Mouse (Mus musculus) forebrain, embryonic 14.5 days (tissue): ENCODE data around the gene Commd7. TPM values are rescaled to one million over a fixed set of nuclear protein-coding genes. Genes with fewer than 3 reads are reported as not detected.

Experiments used
- ATAC-seq: fragments of 200-750 bp; cut with Nextera tagmentation; 2 replicates; pipeline ENCODE4 v1.8.0; 2017; ENCODE audit warnings: mild to moderate bottlenecking, moderate library complexity
- DNase-seq: peaks from one replicate; pipeline ENCODE4 v3.0.0-alpha.2; 2015; ENCODE audit warnings: low spot score
- H3K27ac ChIP-seq: fragments of 300-500 bp; sonication (generic); 2 replicates; pipeline ENCODE4 v1.5.1; 2014; ENCODE audit warnings: low read depth, mild to moderate bottlenecking, control low read depth, low read length, moderate library complexity
- H3K27me3 ChIP-seq: fragments of 300-500 bp; sonication (generic); replicated peaks from 2 replicates; pipeline ENCODE4 v1.6.1; 2014; ENCODE audit warnings: low read length, control low read depth, mixed read lengths; ENCODE audit not compliant: control insufficient read depth, insufficient read depth
- H3K36me3 ChIP-seq: fragments of 300-500 bp; sonication (generic); 2 replicates; pipeline ENCODE4 v1.6.1; 2014; ENCODE audit warnings: low read length, control low read depth; ENCODE audit not compliant: control insufficient read depth, insufficient read depth
- H3K4me1 ChIP-seq: fragments of 300-500 bp; sonication (generic); 2 replicates; pipeline ENCODE4 v1.6.1; 2014; ENCODE audit warnings: antibody characterized with exemption, low read length, control low read depth; ENCODE audit not compliant: control insufficient read depth, insufficient read depth
- H3K4me2 ChIP-seq: fragments of 300-500 bp; sonication (generic); 2 replicates; pipeline ENCODE4 v1.6.1; 2014; ENCODE audit warnings: mild to moderate bottlenecking, control low read depth, low read length
- H3K4me3 ChIP-seq: fragments of 300-500 bp; sonication (generic); 2 replicates; pipeline ENCODE4 v1.5.1; 2014; ENCODE audit warnings: low read depth, low read length, control low read depth
- H3K9ac ChIP-seq: fragments of 300-500 bp; sonication (generic); 2 replicates; pipeline ENCODE4 v1.6.1; 2014; ENCODE audit warnings: mild to moderate bottlenecking, low read length, control low read depth, moderate library complexity
- H3K9me3 ChIP-seq: fragments of 300-500 bp; sonication (generic); replicated peaks from 2 replicates; pipeline ENCODE4 v1.6.1; 2016; ENCODE audit warnings: low read length, control low read depth, mixed read lengths; ENCODE audit not compliant: control insufficient read depth
- WGBS: fragments of 180-500 bp; shearing (Covaris S2); extraction: QIAGEN DNeasy Blood & Tissue Kit; methylation state at CpG from one replicate; pipeline ENCODE4 v1.1.7; 2014; 5-methylcytosine and 5-hydroxymethylcytosine counted together
- polyA plus RNA-seq: library from polyadenylated mRNA; unstranded; fragments of >200 nt; fragmentation: Nextera tagmentation; extraction: Ambion mirVana; gene quantifications from 2 replicates; pipeline ENCODE4 v1.2.1, GENCODE M21; 2014

Gene Commd7
- polyA plus RNA-seq, 1 experiment from 2014 or later, result 86.9 TPM

- ATAC-seq (peak; percentile 50; the same call in 1 of the 2 replicates), DNase-seq (peak; percentile 58)
- no peaks in the 10 kb centered on the region for H3K36me3 ChIP-seq
- H3K9me3 ChIP-seq, result no peaks in the 10 kb centered on the region
- H3K4me2 ChIP-seq, result no peak overlapping the region
- 40% methylated on average over 16 of the region's 16 CpGs for WGBS
- peaks cover 7% of the 10 kb centered on the region for H3K4me1 ChIP-seq
- peak overlapping the region; percentile 17; the same call in 1 of the 2 replicates for H3K27ac ChIP-seq
- no peak overlapping the region for H3K9ac ChIP-seq
- H3K4me3 ChIP-seq, result no peak overlapping the region
- H3K27me3 ChIP-seq, result no peaks in the 10 kb centered on the region
Measured at GRCm38 (mm10) chr2:153600667-153601648, 31.6 kb downstream of the Commd7 start.

- Histone ChIP-seq H3K9ac (no peak overlapping the region), H3K36me3 (no peaks in the 10 kb centered on the region), H3K27ac (peak overlapping the region; percentile 17; the same call in 1 of the 2 replicates), H3K4me2 (no peak overlapping the region), H3K4me3 (no peak overlapping the region), H3K4me1 (peaks cover 7% of the 10 kb centered on the region), H3K9me3 (no peaks in the 10 kb centered on the region), H3K27me3 (no peaks in the 10 kb centered on the region)
- 52% methylated on average over 6 of the region's 6 CpGs for WGBS
- DNase-seq, result peak; percentile 57
- ATAC-seq, result peak; percentile 77
Measured at GRCm38 (mm10) chr2:153600021-153600666, 32.4 kb downstream of the Commd7 start.

- Histone ChIP-seq H3K4me1 (peaks cover 9% of the 10 kb centered on the region), H3K4me3 (no peak overlapping the region), H3K4me2 (no peak overlapping the region), H3K9ac (no peak overlapping the region), H3K27me3 (no peaks in the 10 kb centered on the region), H3K9me3 (no peaks in the 10 kb centered on the region), H3K27ac (no peak overlapping the region), H3K36me3 (no peaks in the 10 kb centered on the region)
- ATAC-seq, result no peak
- no peak for DNase-seq
- WGBS, result 84% methylated on average over 4 of the region's 4 CpGs
Measured at GRCm38 (mm10) chr2:153597626-153598025, 35.0 kb downstream of the Commd7 start.

- Histone ChIP-seq H3K4me2 (no peak overlapping the region), H3K27ac (no peak overlapping the region), H3K9me3 (no peaks in the 10 kb centered on the region), H3K4me1 (peaks cover 13% of the 10 kb centered on the region), H3K27me3 (no peaks in the 10 kb centered on the region), H3K9ac (no peak overlapping the region), H3K4me3 (no peak overlapping the region), H3K36me3 (no peaks in the 10 kb centered on the region)
- ATAC-seq (no peak), DNase-seq (no peak)
- WGBS, result 69% methylated on average over 3 of the region's 3 CpGs
Measured at GRCm38 (mm10) chr2:153597014-153597413, 35.6 kb downstream of the Commd7 start.

- ATAC-seq, result no peak
- WGBS, result 47% methylated on average over 4 of the region's 4 CpGs
- no peak overlapping the region for H3K4me2 ChIP-seq
Measured at GRCm38 (mm10) chr2:153594998-153595397, 37.6 kb downstream of the Commd7 start.

GRCm38 (mm10) chr2:153593186-153593585 is 39.4 kb downstream of the Commd7 start:
- ATAC-seq, result peak; percentile 92
- Histone ChIP-seq H3K9me3 (no peaks in the 10 kb centered on the region), H3K4me1 (peaks cover 6% of the 10 kb centered on the region; the same call in 1 of the 2 replicates), H3K4me2 (no peak overlapping the region), H3K4me3 (no peak overlapping the region), H3K36me3 (no peaks in the 10 kb centered on the region), H3K9ac (no peak overlapping the region), H3K27ac (peak overlapping the region; percentile 66), H3K27me3 (no peaks in the 10 kb centered on the region)
- peak; percentile 83 for DNase-seq
- 24% methylated on average over 9 of the region's 9 CpGs for WGBS

More at GRCm38 (mm10) chr2:153594998-153595397, 37.6 kb downstream of the Commd7 start:
- Histone ChIP-seq H3K27ac (no peak overlapping the region), H3K9me3 (no peaks in the 10 kb centered on the region), H3K9ac (no peak overlapping the region), H3K4me3 (no peak overlapping the region), H3K27me3 (no peaks in the 10 kb centered on the region), H3K36me3 (no peaks in the 10 kb centered on the region), H3K4me1 (peaks cover 6% of the 10 kb centered on the region; the same call in 1 of the 2 replicates)
- DNase-seq, result no peak

GRCm38 (mm10) chr2:153592056-153593014 is 40.2 kb downstream of the Commd7 start:
- Histone ChIP-seq H3K9me3 (no peaks in the 10 kb centered on the region), H3K4me1 (peaks cover 6% of the 10 kb centered on the region; the same call in 1 of the 2 replicates), H3K27me3 (no peaks in the 10 kb centered on the region), H3K36me3 (no peaks in the 10 kb centered on the region), H3K9ac (no peak overlapping the region), H3K4me3 (no peak overlapping the region), H3K27ac (peak overlapping the region; percentile 66), H3K4me2 (no peak overlapping the region)
- DNase-seq (no peak), ATAC-seq (no peak; the same call in 1 of the 2 replicates)
- 77% methylated on average over 8 of the region's 8 CpGs for WGBS

GRCm38 (mm10) chr2:153586515-153587174 is 45.9 kb downstream of the Commd7 start:
- WGBS, result 11% methylated on average over 15 of the region's 15 CpGs
- DNase-seq, result peak; percentile 90
- H3K27ac ChIP-seq, result no peak overlapping the region
- peak overlapping the region; percentile 46 for H3K4me2 ChIP-seq
- H3K9ac ChIP-seq, result peak overlapping the region; percentile 46; the same call in 1 of the 2 replicates
- H3K4me3 ChIP-seq, result no peak overlapping the region
- no peaks in the 10 kb centered on the region for H3K9me3 ChIP-seq
- H3K36me3 ChIP-seq, result no peaks in the 10 kb centered on the region
- ATAC-seq, result peak; percentile 86
- H3K27me3 ChIP-seq, result no peaks in the 10 kb centered on the region
- peaks cover 9% of the 10 kb centered on the region for H3K4me1 ChIP-seq
